Mouse (Mus musculus): ENCODE results near the gene Ccdc71.

DNA sequence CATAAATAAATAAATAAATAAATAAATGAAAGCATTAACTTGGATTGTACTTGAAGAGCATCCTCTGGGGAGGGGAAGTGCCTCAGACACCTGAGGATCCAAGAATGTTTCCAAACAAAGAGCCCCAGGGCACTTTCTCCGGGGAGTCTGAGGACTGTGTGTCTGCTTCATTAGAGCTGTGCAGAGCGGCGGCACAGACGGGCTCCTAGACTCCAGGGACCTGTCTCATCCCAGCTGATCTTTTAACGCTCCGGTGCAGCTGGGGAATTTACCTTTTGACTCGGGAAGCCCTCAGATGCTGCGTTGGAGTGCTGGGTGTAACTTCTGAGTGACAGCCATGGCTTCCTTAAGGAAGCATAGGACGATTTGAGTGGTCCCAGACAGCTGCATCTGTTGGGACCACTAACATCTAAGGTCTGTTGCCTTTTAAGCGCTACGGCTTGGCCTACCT is 879 bp downstream of the Ccdc71 start, which contains the start of gene Klhdc8b:
- no peak for TF ChIP-seq CTCF (IDR thresholded peaks at IDR 0.05)
- TF ChIP-seq POLR2A (IDR thresholded peaks at IDR 0.05; ENCODE audit: insufficient read depth, low read depth, low read length) = no peak
